Mouse (Mus musculus) small intestine, adult 2 months (tissue): ENCODE data around the gene Pipox.

Experiments
- CTCF ChIP-seq: fragments of 200-500 bp; IDR thresholded peaks from 2 replicates; pipeline ENCODE4 v1.5.1; 2012; ENCODE audit warnings: low read depth, mild to moderate bottlenecking, control low read depth, inconsistent platforms, low read length, moderate library complexity, mixed read lengths; ENCODE audit not compliant: insufficient replicate concordance, insufficient read length; ENCODE audit errors: extremely low read depth
- POLR2A ChIP-seq: fragments of 200-500 bp; IDR thresholded peaks from 2 replicates; pipeline ENCODE4 v1.6.1; 2012; ENCODE audit warnings: low read depth, mild to moderate bottlenecking, control low read depth, inconsistent platforms, low read length, moderate library complexity

DNA sequence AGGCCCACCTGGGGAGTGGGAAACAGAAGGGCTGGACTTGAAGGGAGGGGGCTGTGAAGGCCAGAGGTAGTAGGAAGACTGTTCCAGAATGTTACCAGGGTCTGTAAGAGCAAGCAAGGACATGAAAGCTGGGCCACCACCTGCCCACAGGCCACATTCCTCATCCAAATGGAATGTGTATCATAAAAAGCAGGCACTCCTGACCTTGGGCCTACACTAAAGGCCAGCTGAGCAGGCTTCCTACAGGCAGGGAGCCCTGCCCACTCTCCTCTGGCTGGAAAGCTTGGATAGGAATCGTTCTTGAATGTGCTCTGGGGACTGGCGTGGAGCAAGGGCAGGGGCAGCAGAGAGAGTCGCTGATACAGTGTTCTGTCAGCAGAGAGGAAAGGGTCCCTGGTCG is 57.1 kb downstream of the Pipox start:
- TF ChIP-seq CTCF: no peak
- no peak for TF ChIP-seq POLR2A
